Mouse (Mus musculus) C2C12 (cell line): ENCODE data around the gene Hivep2.

Source experiments
- CEBPB ChIP-seq: IDR thresholded peaks from one replicate; pipeline ENCODE4 v1.6.1; 2011; ENCODE audit warnings: low read depth, mild to moderate bottlenecking, control low read depth, moderate library complexity
- CTCF ChIP-seq: IDR thresholded peaks from one replicate; pipeline ENCODE4 v1.5.1; 2011; ENCODE audit not compliant: control insufficient read depth, insufficient read depth, insufficient read length
- FOSL1 ChIP-seq: IDR thresholded peaks from one replicate; pipeline ENCODE4 v1.8.0; 2011; ENCODE audit warnings: mild to moderate bottlenecking, low read length; ENCODE audit not compliant: poor library complexity, insufficient read depth, severe bottlenecking
- MAX ChIP-seq: IDR thresholded peaks from one replicate; pipeline ENCODE4 v1.6.1; 2011; ENCODE audit warnings: mild to moderate bottlenecking, control low read depth
- MYOD1 ChIP-seq: IDR thresholded peaks from one replicate; pipeline ENCODE4 v1.6.1; 2011; ENCODE audit warnings: low read depth; ENCODE audit not compliant: control insufficient read depth, insufficient read length
- MYOG ChIP-seq: IDR thresholded peaks from one replicate; pipeline ENCODE4 v1.6.1; 2011; ENCODE audit not compliant: control insufficient read depth, insufficient read length; ENCODE audit errors: extremely low read depth
- USF1 ChIP-seq: IDR thresholded peaks from one replicate; pipeline ENCODE4 v1.6.1; 2011; ENCODE audit warnings: low read depth, mild to moderate bottlenecking, control low read depth, moderate library complexity

- no peak for TF ChIP-seq CTCF
- TF ChIP-seq CEBPB = no peak
- no peak for TF ChIP-seq MAX
- TF ChIP-seq FOSL1 = no peak
- TF ChIP-seq USF1 = no peak
- TF ChIP-seq MYOG = no peak
- no peak for TF ChIP-seq MYOD1
Measured at GRCm38 (mm10) chr10:14055533-14055981, 89.7 kb downstream of the Hivep2 start.
